Mouse (Mus musculus) CH12.LX (cell line): ENCODE data around the gene Rb1. TPM values are rescaled to one million over a fixed set of nuclear protein-coding genes. Genes with fewer than 3 reads are reported as not detected.

ENCODE experiments used
- DNase-seq: peaks from one replicate; pipeline ENCODE4 v3.0.0-alpha.2; 2013; ENCODE audit errors: extremely low read depth
- H3K27ac ChIP-seq: 2 replicates; pipeline ENCODE4 v1.5.1; 2012; ENCODE audit warnings: low read depth, mild to moderate bottlenecking, control low read depth, moderate library complexity; ENCODE audit not compliant: insufficient read depth
- H3K27me3 ChIP-seq: replicated peaks from 2 replicates; pipeline ENCODE3; 2012; ENCODE audit warnings: inconsistent platforms
- H3K36me3 ChIP-seq, 2 experiments: replicated peaks in 1 of 2; 2 replicates each; pipeline versions ENCODE3 to v1.6.1; 2012; ENCODE audit warnings: inconsistent platforms in 1 of 2, low read length in 1 of 2, mild to moderate bottlenecking in 1 of 2, mixed read lengths in 1 of 2, moderate library complexity in 1 of 2; ENCODE audit not compliant: control insufficient read depth in 1 of 2, insufficient read depth in 1 of 2
- H3K4me1 ChIP-seq, 2 experiments: 2 replicates each; pipeline ENCODE4 v1.6.1; 2012; ENCODE audit warnings: inconsistent platforms in 1 of 2, moderate library complexity in 1 of 2; ENCODE audit not compliant: insufficient read depth in 2 of 2, control insufficient read depth in 1 of 2
- H3K4me2 ChIP-seq: 2 replicates; pipeline ENCODE4 v1.6.1; 2012; ENCODE audit warnings: low read depth, mild to moderate bottlenecking, control low read depth; ENCODE audit not compliant: poor library complexity, insufficient read depth, severe bottlenecking
- H3K4me3 ChIP-seq, 3 experiments: fragments of 150-350 bp in 1 of 3; sonication (generic) in 1 of 3; replicated peaks in 1 of 3; 2 replicates each; pipeline versions ENCODE3 to v1.5.1; 2011 to 2012; ENCODE audit warnings: low read depth in 2 of 3, low read length in 2 of 3, mild to moderate bottlenecking in 2 of 3, moderate library complexity in 2 of 3, control low read depth in 1 of 3, improper control_type of control experiment in 1 of 3, inconsistent platforms in 1 of 3, mixed read lengths in 1 of 3; ENCODE audit not compliant: poor library complexity in 1 of 3
- H3K79me2 ChIP-seq: replicated peaks from 2 replicates; pipeline ENCODE4 v1.6.1; 2012; ENCODE audit warnings: mild to moderate bottlenecking, moderate library complexity; ENCODE audit not compliant: control insufficient read depth, poor library complexity, insufficient read depth, severe bottlenecking; ENCODE audit errors: extremely low read depth
- H3K9ac ChIP-seq: 2 replicates; pipeline ENCODE4 v1.6.1; 2012; ENCODE audit warnings: low read depth, mild to moderate bottlenecking, control low read depth, moderate library complexity; ENCODE audit not compliant: insufficient read depth
- H3K9me3 ChIP-seq: replicated peaks from 2 replicates; pipeline ENCODE3; 2012; ENCODE audit warnings: low read length, inconsistent platforms, mixed read lengths
- BHLHE40 ChIP-seq: IDR thresholded peaks from 2 replicates; pipeline ENCODE4 v1.6.1; 2011; ENCODE audit warnings: mild to moderate bottlenecking, low read depth, low read length, improper control_type of control experiment
- CHD2 ChIP-seq: IDR thresholded peaks from 2 replicates; pipeline ENCODE4 v1.6.1; 2011; ENCODE audit warnings: low read length, improper control_type of control experiment
- CTCF ChIP-seq, 2 experiments: IDR thresholded peaks in 1 of 2; conservative IDR thresholded peaks in 1 of 2; 2 replicates each; pipeline ENCODE4 v1.5.1; 2011 to 2012; ENCODE audit warnings: low read depth in 2 of 2, low read length in 2 of 2, improper control_type of control experiment in 1 of 2, inconsistent platforms in 1 of 2, mild to moderate bottlenecking in 1 of 2, moderate library complexity in 1 of 2
- ELF1 ChIP-seq: IDR thresholded peaks from 2 replicates; pipeline ENCODE4 v1.6.1; 2014; ENCODE audit warnings: low read depth, mild to moderate bottlenecking, inconsistent platforms, low read length, improper control_type of control experiment
- IRF4 ChIP-seq: IDR thresholded peaks from 2 replicates; pipeline ENCODE4 v1.6.1; 2014; ENCODE audit warnings: low read depth, mild to moderate bottlenecking, inconsistent platforms, low read length, improper control_type of control experiment
- JUN ChIP-seq: IDR thresholded peaks from 2 replicates; pipeline ENCODE4 v1.6.1; 2011; ENCODE audit warnings: low read depth, mild to moderate bottlenecking, low read length, improper control_type of control experiment, moderate library complexity; ENCODE audit not compliant: insufficient read depth
- KAT2A ChIP-seq: IDR thresholded peaks from 2 replicates; pipeline ENCODE4 v1.6.1; 2012; ENCODE audit warnings: low read length, improper control_type of control experiment, inconsistent platforms; ENCODE audit not compliant: insufficient replicate concordance
- MAZ ChIP-seq: IDR thresholded peaks from 2 replicates; pipeline ENCODE4 v1.6.1; 2012; ENCODE audit warnings: low read depth, mild to moderate bottlenecking, inconsistent platforms, low read length, improper control_type of control experiment, moderate library complexity
- NRF1 ChIP-seq: IDR thresholded peaks from 2 replicates; pipeline ENCODE4 v1.6.1; 2014; ENCODE audit warnings: low read depth, mild to moderate bottlenecking, inconsistent platforms, low read length, improper control_type of control experiment, moderate library complexity
- POLR2AphosphoS2 ChIP-seq: IDR thresholded peaks from 2 replicates; pipeline ENCODE4 v1.6.1; 2011; ENCODE audit warnings: low read depth, low read length, improper control_type of control experiment
- SIN3A ChIP-seq: IDR thresholded peaks from 2 replicates; pipeline ENCODE4 v1.6.1; 2012; ENCODE audit warnings: low read length, improper control_type of control experiment, inconsistent platforms
- TBP ChIP-seq: conservative IDR thresholded peaks from 2 replicates; pipeline ENCODE4 v1.6.1; 2011; ENCODE audit warnings: low read depth, low read length, improper control_type of control experiment
- TCF12 ChIP-seq: IDR thresholded peaks from 2 replicates; pipeline ENCODE4 v1.6.1; 2014; ENCODE audit warnings: low read depth, mild to moderate bottlenecking, inconsistent platforms, low read length, improper control_type of control experiment
- UBTF ChIP-seq: IDR thresholded peaks from 2 replicates; pipeline ENCODE4 v1.6.1; 2012; ENCODE audit warnings: low read depth, mild to moderate bottlenecking, inconsistent platforms, low read length, improper control_type of control experiment, moderate library complexity
- ZC3H11A ChIP-seq: IDR thresholded peaks from 2 replicates; pipeline ENCODE4 v1.6.1; 2012; ENCODE audit warnings: low read depth, mild to moderate bottlenecking, inconsistent platforms, low read length, improper control_type of control experiment
- ZMIZ1 ChIP-seq: IDR thresholded peaks from 2 replicates; pipeline ENCODE4 v1.6.1; 2012; ENCODE audit warnings: low read depth, mild to moderate bottlenecking, inconsistent platforms, low read length, improper control_type of control experiment
- dilution Hi-C: fragments of 300-500 bp; cut with MboI; formaldehyde crosslinking; loops from 2 replicates; pipeline ENCODE4 v1.14.3; 2020; ENCODE audit warnings: low sequenced_read_pairs; ENCODE audit not compliant: extremely low pct_unique_long_range_greater_than_20kb, extremely low pct_ligation_motif_present
- in situ Hi-C: fragments of 300-500 bp; cut with MboI; formaldehyde crosslinking; loops from 3 replicates; pipeline ENCODE4 v1.14.3; 2019; ENCODE audit warnings: low sequenced_read_pairs, low pct_ligation_motif_present, low pct_unique_long_range_greater_than_20kb, mixed read lengths
- polyA plus RNA-seq: library from polyadenylated mRNA; unstranded; fragments of >175 nt; gene quantifications from 2 replicates; pipeline ENCODE4 v1.2.1, GENCODE M21; 2012; ENCODE audit warnings: low read depth; ENCODE audit not compliant: insufficient read length
- total RNA-seq, 2 experiments: library from RNA; depleted of rRNA; stranded (reverse); fragments of 300-350 nt in 1 of 2; fragments of >200 nt in 1 of 2; gene quantifications; 2 replicates each; pipeline ENCODE4 v1.2.3; 2012 to 2014

Rb1 gene
- total and polyA plus RNA-seq, 3 experiments, result 13.6 to 16.7 (median 15.2) TPM

DNA sequence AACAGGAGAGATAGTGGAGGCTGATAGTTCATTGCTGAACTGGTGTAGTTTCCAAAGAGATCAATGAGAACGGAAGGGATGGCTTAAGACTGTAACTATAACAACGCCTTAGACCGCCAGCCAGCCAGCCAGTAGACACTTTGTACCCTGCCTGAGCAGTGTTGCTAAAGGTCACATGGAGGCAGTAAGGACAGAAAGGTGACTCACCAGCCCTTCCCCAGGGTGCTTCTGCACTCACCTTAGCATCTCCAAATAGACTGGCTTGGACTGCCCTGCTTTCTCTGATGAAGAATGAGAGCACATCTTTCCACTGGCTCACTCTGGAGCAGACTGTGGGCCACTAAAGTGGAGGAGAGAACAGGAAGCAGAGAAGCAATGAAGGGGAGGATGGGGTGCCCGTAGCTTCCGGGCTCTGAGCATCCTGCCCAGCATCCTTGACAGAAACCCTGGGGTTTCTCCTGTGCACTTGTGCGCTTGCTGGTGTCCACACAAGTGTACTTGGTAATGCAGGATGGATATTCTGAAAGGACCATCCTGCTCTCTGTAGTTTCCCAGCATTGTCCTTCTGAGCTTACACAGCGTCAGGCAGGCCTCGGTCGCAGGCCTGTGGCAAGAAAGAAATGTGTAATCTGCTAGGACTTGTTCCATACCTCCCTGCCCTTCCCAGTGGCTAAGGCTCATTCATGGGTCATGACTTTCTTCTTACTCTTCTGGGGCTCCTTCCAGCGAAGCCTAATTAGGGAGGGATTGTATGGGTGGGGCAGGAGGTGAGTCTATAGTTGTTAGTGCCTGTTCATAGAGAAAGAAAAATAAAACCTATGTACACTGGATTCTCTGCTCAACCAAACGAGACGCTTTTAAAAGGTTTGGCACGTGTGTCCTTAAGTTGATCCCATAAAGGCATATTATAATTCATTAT, 155.4 kb downstream of the Rb1 start:
- no peak overlapping the region for H3K4me2 ChIP-seq
- no peaks in the 10 kb centered on the region for H3K27me3 ChIP-seq
- H3K36me3 ChIP-seq, result peaks cover 11 to 36% of the 10 kb centered on the region in 2 experiments
- no peak for TF ChIP-seq TCF12
- no peak for TF ChIP-seq ELF1
- no peak for TF ChIP-seq IRF4
- TF ChIP-seq TBP, result no peak
- TF ChIP-seq NRF1, result no peak
- no peak for TF ChIP-seq SIN3A
- no peak for TF ChIP-seq KAT2A
- TF ChIP-seq ZMIZ1, result no peak
- no peak for TF ChIP-seq BHLHE40
- TF ChIP-seq CHD2, result no peak
- TF ChIP-seq CTCF (conservative IDR thresholded peaks at IDR 0.05 in 1 of 2, IDR thresholded peaks at IDR 0.05 in 1 of 2; ENCODE audit: low read depth in 2 of 2, low read length in 2 of 2), result no peak
- TF ChIP-seq MAZ, result no peak
- in situ Hi-C loops, result loop anchor here (10.0 kb wide), 1 partner anchor 65 kb away; the partner anchor contains the start of gene Lpar6
- H3K27ac ChIP-seq, result no peak overlapping the region
- no peaks in the 10 kb centered on the region for H3K9me3 ChIP-seq
- H3K79me2 ChIP-seq, result no peaks in the 10 kb centered on the region
- DNase-seq, result peak; percentile 42
- no peak overlapping the region for H3K4me3 ChIP-seq
- peaks cover 8 to 50% of the 10 kb centered on the region in 2 experiments for H3K4me1 ChIP-seq
- dilution Hi-C loops, result no loop called here
- no peak overlapping the region for H3K9ac ChIP-seq

DNA sequence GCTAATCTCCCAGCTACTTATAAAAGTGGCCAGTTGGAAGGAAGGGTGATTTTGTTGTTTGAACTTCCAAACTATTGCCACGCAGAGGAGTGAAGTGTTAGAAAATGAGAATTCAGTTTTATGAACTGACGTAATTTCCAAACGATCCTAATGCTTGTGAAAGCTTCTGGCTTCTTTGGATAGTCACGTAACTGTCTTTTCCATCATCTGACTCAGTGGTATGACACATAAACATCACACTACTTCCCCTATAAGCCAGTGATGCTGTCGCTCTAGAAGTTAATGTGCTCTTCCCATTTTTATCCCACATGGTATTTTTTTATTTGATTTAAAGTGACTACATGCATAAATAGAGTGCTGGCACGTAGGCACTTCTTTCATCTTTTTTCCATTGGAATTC, 157.0 kb downstream of the Rb1 start:
- H3K4me1 ChIP-seq, result peaks cover 3 to 44% of the 10 kb centered on the region in 2 experiments
- H3K79me2 ChIP-seq, result no peaks in the 10 kb centered on the region
- dilution Hi-C loops (no loop called here), in situ Hi-C loops (no loop called here)
- no peaks in the 10 kb centered on the region for H3K9me3 ChIP-seq
- TF ChIP-seq TBP (no peak), JUN (no peak), POLR2AphosphoS2 (no peak), UBTF (no peak), BHLHE40 (no peak), ZC3H11A (no peak)
- no peaks in the 10 kb centered on the region for H3K27me3 ChIP-seq
- H3K36me3 ChIP-seq, result peaks cover 11 to 39% of the 10 kb centered on the region in 2 experiments
- H3K4me2 ChIP-seq, result no peak overlapping the region
- DNase-seq, result no peak
- H3K27ac ChIP-seq, result no peak overlapping the region
- H3K4me3 ChIP-seq, result no peak overlapping the region
- no peak overlapping the region for H3K9ac ChIP-seq
